Mouse (Mus musculus): ENCODE measurements around the gene Rgs8.

Rgs8 gene

GRCm38 (mm10) chr1:153709451-153709850, 56.6 kb downstream of the Rgs8 start:
- no peak for DNase-seq

GRCm38 (mm10) chr1:153711544-153712262, 58.9 kb downstream of the Rgs8 start:
- no peak for DNase-seq

- no peak for DNase-seq
These were observed 59.8 kb downstream of the Rgs8 start for GRCm38 (mm10) chr1:153712633-153713032.

- no peak for DNase-seq
These were observed 65.2 kb downstream of the Rgs8 start for GRCm38 (mm10) chr1:153717990-153718389.

GRCm38 (mm10) chr1:153720935-153721334, 68.1 kb downstream of the Rgs8 start:
- peak; percentile 49 to 68 for DNase-seq

- peak in 1 of 2 experiments; percentile 59 for DNase-seq
These were observed 68.9 kb downstream of the Rgs8 start for GRCm38 (mm10) chr1:153721565-153722310.

- DNase-seq, result no peak
These were observed 70.6 kb downstream of the Rgs8 start for GRCm38 (mm10) chr1:153723426-153723825.

- no peak for DNase-seq
These were observed 73.8 kb downstream of the Rgs8 start for GRCm38 (mm10) chr1:153726636-153727035.

GRCm38 (mm10) chr1:153729806-153730205, 77.0 kb downstream of the Rgs8 start:
- no peak for DNase-seq

GRCm38 (mm10) chr1:153730671-153731070, 77.8 kb downstream of the Rgs8 start:
- peak; percentile 40 to 75 for DNase-seq

- DNase-seq, result no peak
These were observed 80.4 kb downstream of the Rgs8 start for GRCm38 (mm10) chr1:153733181-153733580.

GRCm38 (mm10) chr1:153734866-153735265, 82.0 kb downstream of the Rgs8 start:
- DNase-seq, result no peak

GRCm38 (mm10) chr1:153736096-153736495, 83.3 kb downstream of the Rgs8 start:
- peak in 1 of 2 experiments; percentile 24 for DNase-seq

- no peak for DNase-seq
These were observed 84.6 kb downstream of the Rgs8 start for GRCm38 (mm10) chr1:153737101-153738085.

GRCm38 (mm10) chr1:153739437-153740015, 86.7 kb downstream of the Rgs8 start:
- no peak for DNase-seq

- peak; percentile 86 to 91 for DNase-seq
These were observed 87.3 kb downstream of the Rgs8 start, which contains the start of gene Rgs16 for GRCm38 (mm10) chr1:153740145-153740544. Gene Rgs16 (plus strand): TSS chr1:153740349.

- DNase-seq, result no peak
These were observed 88.1 kb downstream of the Rgs8 start for GRCm38 (mm10) chr1:153740775-153741400.

GRCm38 (mm10) chr1:153741551-153742316, 88.9 kb downstream of the Rgs8 start:
- no peak for DNase-seq

GRCm38 (mm10) chr1:153742374-153743155, 89.7 kb downstream of the Rgs8 start:
- DNase-seq, result peak; percentile 65 to 75

GRCm38 (mm10) chr1:153746119-153746670, 93.4 kb downstream of the Rgs8 start:
- DNase-seq, result no peak
